Mouse (Mus musculus) adrenal gland, postnatal 14 days (tissue): ENCODE results near the gene Stat2. TPM values are rescaled to one million over a fixed set of nuclear protein-coding genes. Genes with fewer than 3 reads are reported as not detected.

ENCODE experiments used
- DNase-seq: peaks from one replicate; pipeline ENCODE4 v3.0.0; 2021; ENCODE audit warnings: mixed read lengths
- total RNA-seq: library from RNA; stranded (reverse); gene quantifications from 2 replicates; pipeline ENCODE4 v1.2.3, GENCODE M21; 2021

Stat2 gene
- total RNA-seq, 1 experiment from 2014 or later, result 22.0 TPM

GRCm38 (mm10) chr10:128340257-128340656, 69.9 kb downstream of the Stat2 start:
- DNase-seq, result no peak

Other genes starting within 250 kb of the Stat2 start
- 617 and 658 TPM in 2 replicates for gene Naca, start 235.0 kb upstream of the Stat2 start, total RNA-seq
- 157 and 172 TPM in 2 replicates for gene Ptges3, start 211.6 kb upstream of the Stat2 start, total RNA-seq
- gene Atp5b, start 187.3 kb upstream of the Stat2 start, total RNA-seq, result 4,143 and 4,276 TPM in 2 replicates
- gene Baz2a, start 179.0 kb upstream of the Stat2 start, total RNA-seq, result 44.3 and 51.5 TPM in 2 replicates
- gene Rbms2, start 90.3 kb upstream of the Stat2 start, total RNA-seq, result 73.9 and 78.9 TPM in 2 replicates
- gene Gls2, start 76.1 kb upstream of the Stat2 start, total RNA-seq, result 2.9 and 31.3 TPM in 2 replicates
- gene Spryd4, start 58.8 kb upstream of the Stat2 start, total RNA-seq, result 18.9 and 21.5 TPM in 2 replicates
- gene Mip, start 44.7 kb upstream of the Stat2 start, total RNA-seq, result not detected in 2 replicates
- 16.5 and 19.3 TPM in 2 replicates for gene Timeless, start 38.5 kb upstream of the Stat2 start, total RNA-seq
- 2.0 and 46.2 TPM in 2 replicates for gene Apon, start 16.5 kb upstream of the Stat2 start, total RNA-seq
- gene Apof, start 1.9 kb upstream of the Stat2 start, total RNA-seq, result 10.4 and 138 TPM in 2 replicates
- 0.26 TPM in 1 of 2 replicates, not detected in the other for gene Il23a, start 28.2 kb downstream of the Stat2 start, total RNA-seq
- gene Pan2, start 32.8 kb downstream of the Stat2 start, total RNA-seq, result 22.2 and 27.0 TPM in 2 replicates
- gene Cnpy2, start 51.9 kb downstream of the Stat2 start, total RNA-seq, result 150 and 152 TPM in 2 replicates
- 918 and 1,019 TPM in 2 replicates for gene Cs, start 67.2 kb downstream of the Stat2 start, total RNA-seq
- 103 and 111 TPM in 2 replicates for gene Coq10a, start 98.4 kb downstream of the Stat2 start, total RNA-seq
- 66.7 and 66.9 TPM in 2 replicates for gene Ankrd52, start 106.6 kb downstream of the Stat2 start, total RNA-seq
- gene Slc39a5, start 130.7 kb downstream of the Stat2 start, total RNA-seq, result 0.78 TPM in 1 of 2 replicates, not detected in the other
- gene Nabp2, start 140.9 kb downstream of the Stat2 start, total RNA-seq, result 59.8 and 65.2 TPM in 2 replicates
- gene Rnf41, start 141.1 kb downstream of the Stat2 start, total RNA-seq, result 38.4 and 40.2 TPM in 2 replicates
- gene Smarcc2, start 188.7 kb downstream of the Stat2 start, total RNA-seq, result 107 and 108 TPM in 2 replicates
- gene Myl6, start 223.6 kb downstream of the Stat2 start, total RNA-seq, result 800 and 862 TPM in 2 replicates
- gene Myl6b, start 228.1 kb downstream of the Stat2 start, total RNA-seq, result 4.7 and 5.0 TPM in 2 replicates